Mouse (Mus musculus) lung, postnatal 0 days (tissue): Measurements from ENCODE around the gene Atp6v1g3. TPM values are rescaled to one million over a fixed set of nuclear protein-coding genes. Genes with fewer than 3 reads are reported as not detected.
A peak's percentile ranks its signal among the peaks of the same experiment; 100 is the strongest.

ENCODE experiments used
- ATAC-seq: fragments of 200-750 bp; cut with Nextera tagmentation; 2 replicates; pipeline ENCODE4 v1.8.0; 2017; ENCODE audit warnings: moderate library complexity
- DNase-seq: peaks from one replicate; pipeline ENCODE4 v3.0.0-alpha.2; 2016; ENCODE audit warnings: low spot score
- H3K27ac ChIP-seq: fragments of 300-500 bp; sonication (generic); 2 replicates; pipeline ENCODE4 v1.5.1; 2014; ENCODE audit warnings: antibody characterized with exemption, mild to moderate bottlenecking, low read length, mixed read lengths
- H3K27me3 ChIP-seq: fragments of 300-500 bp; sonication (generic); replicated peaks from 2 replicates; pipeline ENCODE4 v1.6.1; 2014; ENCODE audit warnings: low read length, mixed read lengths; ENCODE audit not compliant: insufficient read depth
- H3K36me3 ChIP-seq: fragments of 300-500 bp; sonication (generic); 2 replicates; pipeline ENCODE4 v1.6.1; 2014; ENCODE audit warnings: low read length, mixed read lengths; ENCODE audit not compliant: insufficient read depth
- H3K4me1 ChIP-seq: fragments of 300-500 bp; sonication (generic); 2 replicates; pipeline ENCODE4 v1.6.1; 2014; ENCODE audit warnings: antibody characterized with exemption, low read depth, low read length, mixed read lengths; ENCODE audit not compliant: insufficient read depth
- H3K4me2 ChIP-seq: fragments of 300-500 bp; sonication (generic); replicated peaks from 2 replicates; pipeline ENCODE4 v1.6.1; 2014; ENCODE audit warnings: low read depth, mild to moderate bottlenecking, low read length, moderate library complexity, mixed read lengths
- H3K4me3 ChIP-seq: fragments of 300-500 bp; sonication (generic); 2 replicates; pipeline ENCODE4 v1.5.1; 2014; ENCODE audit warnings: low read depth, low read length
- H3K9ac ChIP-seq: fragments of 300-500 bp; sonication (generic); replicated peaks from 2 replicates; pipeline ENCODE4 v1.6.1; 2014; ENCODE audit warnings: low read depth, mild to moderate bottlenecking
- H3K9me3 ChIP-seq: fragments of 300-500 bp; sonication (generic); 2 replicates; pipeline ENCODE4 v1.6.1; 2016; ENCODE audit warnings: low read length, mixed read lengths
- CTCF ChIP-seq: IDR thresholded peaks from 2 replicates; pipeline ENCODE4 v1.5.1; 2016; ENCODE audit warnings: antibody characterized with exemption, mild to moderate bottlenecking
- EP300 ChIP-seq: IDR thresholded peaks from 2 replicates; pipeline ENCODE4 v1.6.1; 2016; ENCODE audit warnings: antibody characterized with exemption, mild to moderate bottlenecking, control low read depth
- WGBS: fragments of 180-500 bp; shearing (Covaris S2); extraction: QIAGEN DNeasy Blood & Tissue Kit; methylation state at CpG from one replicate; pipeline ENCODE4 v1.1.7; 2014; 5-methylcytosine and 5-hydroxymethylcytosine counted together
- polyA plus RNA-seq: library from polyadenylated mRNA; unstranded; fragments of >200 nt; fragmentation: Nextera tagmentation; extraction: Ambion mirVana; gene quantifications from 2 replicates; pipeline ENCODE4 v1.2.1, GENCODE M21; 2015

The Atp6v1g3 gene
- polyA plus RNA-seq, 1 experiment from 2014 or later = 0.33 TPM

- no peak overlapping the region for H3K27ac ChIP-seq
- ATAC-seq = no peak
- H3K9ac ChIP-seq = no peak overlapping the region
- H3K4me2 ChIP-seq = no peak overlapping the region
- 87% methylated on average over 3 of the region's 3 CpGs for WGBS
- no peaks in the 10 kb centered on the region for H3K27me3 ChIP-seq
- TF ChIP-seq EP300 (no peak), CTCF (no peak)
- no peaks in the 10 kb centered on the region for H3K36me3 ChIP-seq
- no peaks in the 10 kb centered on the region for H3K4me1 ChIP-seq
- H3K4me3 ChIP-seq = no peak overlapping the region
- no peaks in the 10 kb centered on the region for H3K9me3 ChIP-seq
- DNase-seq = no peak
These were observed 12.0 kb upstream of the Atp6v1g3 start for GRCm38 (mm10) chr1:138261520-138261919.

GRCm38 (mm10) chr1:138262408-138262807 lies 11.1 kb upstream of the Atp6v1g3 start:
- Histone ChIP-seq H3K27me3 (no peaks in the 10 kb centered on the region), H3K4me3 (no peak overlapping the region), H3K27ac (no peak overlapping the region), H3K4me2 (no peak overlapping the region), H3K9me3 (no peaks in the 10 kb centered on the region), H3K9ac (no peak overlapping the region), H3K4me1 (no peaks in the 10 kb centered on the region), H3K36me3 (no peaks in the 10 kb centered on the region)
- TF ChIP-seq EP300 (no peak), CTCF (no peak)
- no peak for ATAC-seq
- DNase-seq = no peak

DNA sequence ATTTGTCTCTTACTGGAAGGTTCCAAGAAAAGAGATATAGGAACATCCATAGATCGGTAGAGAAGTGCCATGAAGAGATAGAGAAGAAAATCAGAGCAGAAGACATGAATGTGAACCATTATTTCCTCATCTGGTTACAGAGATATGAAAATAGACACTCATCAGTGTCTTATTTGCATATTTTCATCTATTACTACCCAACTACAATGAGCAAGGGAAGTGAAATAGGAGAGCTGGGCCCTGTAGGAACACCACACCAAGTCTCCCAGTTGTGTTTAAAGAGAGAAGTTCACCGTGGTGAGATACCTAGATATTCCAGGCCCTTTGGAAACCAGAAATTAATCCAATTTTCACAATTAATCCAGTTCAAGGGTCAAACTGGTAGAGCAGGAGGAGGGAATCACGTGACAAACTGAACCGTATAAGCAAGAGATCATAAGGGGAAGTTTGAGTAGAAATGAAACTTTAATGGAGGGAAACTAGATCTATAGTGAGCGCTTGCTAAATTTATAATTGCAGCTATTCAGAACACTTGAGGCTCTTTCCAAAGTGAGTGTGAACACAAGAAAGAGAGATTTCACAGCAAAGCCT lies 6.0 kb upstream of the Atp6v1g3 start:
- WGBS = 81% methylated on average over 5 of the region's 5 CpGs
- H3K27me3 ChIP-seq = no peaks in the 10 kb centered on the region
- DNase-seq = peak; percentile 17
- H3K36me3 ChIP-seq = no peaks in the 10 kb centered on the region
- no peaks in the 10 kb centered on the region for H3K9me3 ChIP-seq
- no peak overlapping the region for H3K4me2 ChIP-seq
- ATAC-seq = no peak
- TF ChIP-seq CTCF = no peak
- TF ChIP-seq EP300 = no peak
- H3K4me3 ChIP-seq = no peak overlapping the region
- no peaks in the 10 kb centered on the region for H3K4me1 ChIP-seq
- H3K27ac ChIP-seq = no peak overlapping the region
- H3K9ac ChIP-seq = no peak overlapping the region

GRCm38 (mm10) chr1:138274930-138275329 lies 1.4 kb downstream of the Atp6v1g3 start:
- no peak overlapping the region for H3K4me2 ChIP-seq
- ATAC-seq = no peak
- H3K4me1 ChIP-seq = no peaks in the 10 kb centered on the region
- WGBS = 72% methylated on average over 3 of the region's 3 CpGs
- no peaks in the 10 kb centered on the region for H3K36me3 ChIP-seq
- no peak overlapping the region for H3K27ac ChIP-seq
- DNase-seq = no peak
- H3K9ac ChIP-seq = no peak overlapping the region
- no peak overlapping the region for H3K4me3 ChIP-seq
- H3K9me3 ChIP-seq = no peaks in the 10 kb centered on the region
- TF ChIP-seq EP300 (no peak), CTCF (no peak)
- H3K27me3 ChIP-seq = no peaks in the 10 kb centered on the region

DNA sequence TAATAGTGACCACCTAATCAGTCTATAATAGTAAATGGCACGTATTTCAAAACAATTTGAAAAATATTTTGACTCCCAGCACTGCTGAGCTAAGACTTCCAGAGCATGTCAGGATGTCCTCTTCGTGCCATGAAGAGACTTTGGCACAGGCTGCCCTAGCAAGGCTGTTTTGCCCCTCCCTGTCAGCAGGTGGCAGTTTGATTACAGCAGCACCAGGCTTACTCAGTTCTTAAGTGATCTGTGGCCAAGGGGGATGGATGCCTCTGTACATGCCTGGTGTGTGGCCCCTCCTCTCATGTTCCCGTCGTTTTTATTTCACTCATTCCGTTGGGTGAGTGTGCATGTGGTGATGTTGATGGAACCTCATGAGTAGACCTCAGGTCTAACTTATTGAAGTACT lies 2.3 kb downstream of the Atp6v1g3 start:
- DNase-seq (no peak), ATAC-seq (no peak)
- no peak overlapping the region for H3K27ac ChIP-seq
- no peaks in the 10 kb centered on the region for H3K27me3 ChIP-seq
- H3K4me2 ChIP-seq = no peak overlapping the region
- H3K9ac ChIP-seq = no peak overlapping the region
- no peaks in the 10 kb centered on the region for H3K9me3 ChIP-seq
- H3K4me3 ChIP-seq = no peak overlapping the region
- no peaks in the 10 kb centered on the region for H3K36me3 ChIP-seq
- 44% methylated on average over 5 of the region's 5 CpGs for WGBS
- H3K4me1 ChIP-seq = no peaks in the 10 kb centered on the region
- TF ChIP-seq CTCF = peak; percentile 49
- TF ChIP-seq EP300 = no peak

GRCm38 (mm10) chr1:138281139-138281538 lies 7.6 kb downstream of the Atp6v1g3 start:
- no peak for ATAC-seq
- H3K27me3 ChIP-seq = no peaks in the 10 kb centered on the region
- no peaks in the 10 kb centered on the region for H3K9me3 ChIP-seq
- 79% methylated on average over 6 of the region's 6 CpGs for WGBS
- no peak for DNase-seq
- H3K27ac ChIP-seq = no peak overlapping the region
- H3K4me3 ChIP-seq = no peak overlapping the region
- H3K4me2 ChIP-seq = no peak overlapping the region
- no peak for TF ChIP-seq EP300
- TF ChIP-seq CTCF = no peak
- H3K4me1 ChIP-seq = no peaks in the 10 kb centered on the region
- H3K9ac ChIP-seq = no peak overlapping the region
- no peaks in the 10 kb centered on the region for H3K36me3 ChIP-seq
